Mouse (Mus musculus): Measurements from ENCODE around the gene Faf1. TPM values are rescaled to one million over a fixed set of nuclear protein-coding genes. Genes with fewer than 3 reads are reported as not detected.
A peak's percentile ranks its signal among the peaks of the same experiment; 100 is the strongest.

Gene Faf1
- total RNA-seq, 2 experiments from 2014 or later: 22.2 to 22.6 TPM

DNA sequence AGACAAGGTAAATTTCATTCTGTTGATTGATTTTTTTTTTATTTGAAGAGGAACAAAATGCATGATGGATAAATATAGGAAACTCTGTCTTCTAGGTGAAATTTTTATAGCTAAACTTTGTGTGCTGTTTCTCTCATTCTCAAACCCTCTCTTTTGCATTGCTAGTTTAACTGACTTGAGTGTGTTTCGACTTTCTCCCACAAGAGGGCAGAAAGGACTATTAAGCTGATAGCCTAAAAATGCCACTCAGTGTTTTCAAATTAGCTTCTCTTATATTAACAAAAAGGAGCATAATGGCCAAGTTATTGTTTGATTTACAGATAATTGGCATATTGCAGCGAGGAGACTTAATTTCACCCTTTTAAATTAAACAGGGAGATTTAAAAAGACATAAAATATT, 82.6 kb downstream of the Faf1 start:
- DNase-seq (ENCODE audit: low spot score in 2 of 2): peak; percentile 26 to 51
- intact Hi-C loops (cut with DNase I): loop anchor here (2.0 kb wide), 1 partner anchor 262 kb away; no protein-coding TSS in a partner anchor

GRCm38 (mm10) chr4:109759901-109760300, 83.5 kb downstream of the Faf1 start:
- DNase-seq (ENCODE audit: low spot score in 2 of 2): no peak
- intact Hi-C loops (cut with DNase I): loop anchor here (2.0 kb wide), 1 partner anchor 261 kb away; no protein-coding TSS in a partner anchor

DNA sequence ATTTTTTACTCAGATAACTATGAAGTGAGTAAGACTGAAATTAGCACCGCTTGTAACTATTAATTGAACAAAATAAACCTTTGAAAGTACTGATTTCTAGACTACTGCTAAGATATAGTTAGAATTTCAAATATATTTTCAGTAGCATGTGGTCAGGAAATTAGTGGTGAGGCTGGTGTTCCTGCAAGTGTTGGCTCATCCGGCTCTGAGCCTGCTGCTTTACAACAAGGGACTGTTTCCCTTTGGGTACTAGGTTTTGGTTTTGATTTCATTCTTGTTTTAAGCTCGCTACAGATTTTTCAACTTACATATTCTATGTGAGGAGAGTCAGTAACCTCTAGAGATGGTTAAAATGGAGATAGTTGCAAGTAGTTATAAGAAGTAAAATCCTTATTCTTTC, 84.1 kb downstream of the Faf1 start:
- DNase-seq (ENCODE audit: low spot score in 2 of 2): no peak
- intact Hi-C loops (cut with DNase I): no loop called here

DNA sequence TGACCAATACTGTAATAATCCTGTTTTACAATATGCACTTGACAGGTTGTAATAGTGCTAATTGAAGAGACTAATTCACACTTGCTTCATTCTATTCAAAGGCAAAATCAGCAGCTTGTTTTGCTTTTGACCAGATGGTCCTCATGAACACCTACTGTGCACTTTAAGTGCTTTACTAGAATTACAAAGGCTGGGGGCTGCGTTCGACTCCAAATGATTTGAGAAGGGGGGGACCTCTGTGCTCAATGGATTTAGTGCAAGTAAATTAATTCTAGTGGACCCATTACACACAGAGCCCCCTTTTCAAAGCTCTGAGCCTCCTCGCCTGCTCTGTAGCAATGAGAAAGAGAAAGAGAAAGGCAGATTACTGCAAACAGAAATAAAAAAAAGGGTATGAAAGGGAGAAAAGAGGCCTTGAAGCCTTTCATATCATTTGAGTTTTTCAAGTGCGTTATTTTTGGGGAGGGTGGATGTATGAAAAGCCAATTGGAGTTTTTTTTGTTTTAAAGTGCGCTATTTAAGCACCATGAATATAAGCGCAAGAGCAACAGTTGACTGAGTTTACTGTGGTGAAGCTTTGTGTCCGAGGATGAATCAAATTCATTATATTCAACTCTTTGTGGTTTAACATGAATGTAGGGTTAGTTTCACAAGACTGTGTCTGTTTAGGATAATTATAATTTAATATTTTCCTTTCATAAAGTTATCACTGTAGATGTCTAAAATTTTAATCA, 86.5 kb downstream of the Faf1 start:
- DNase-seq (ENCODE audit: low spot score in 2 of 2): no peak
- intact Hi-C loops (cut with DNase I): no loop called here

DNA sequence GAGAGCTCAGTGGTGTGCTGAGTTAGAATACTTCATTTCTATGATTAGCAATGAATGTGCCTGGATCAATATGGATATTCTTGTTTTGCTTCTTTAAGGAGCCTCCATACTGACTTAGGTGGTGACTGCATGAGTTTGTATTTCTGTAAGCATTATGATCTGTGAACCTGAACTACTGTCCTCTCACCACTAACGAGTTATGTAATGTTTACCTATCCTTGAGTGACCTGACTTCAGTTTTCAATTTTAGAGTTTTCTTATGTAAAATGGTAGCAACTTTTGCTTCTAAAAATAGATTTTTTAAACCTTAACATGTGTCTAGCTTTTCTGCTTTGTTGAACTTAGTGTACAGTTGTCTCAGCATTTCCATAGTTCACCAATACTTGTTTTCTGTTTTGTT, 92.7 kb downstream of the Faf1 start:
- intact Hi-C loops (cut with DNase I): no loop called here
- no peak for DNase-seq (ENCODE audit: low spot score in 2 of 2)

GRCm38 (mm10) chr4:109782577-109783114, 106.3 kb downstream of the Faf1 start:
- DNase-seq (ENCODE audit: low spot score in 2 of 2): no peak
- intact Hi-C loops (cut with DNase I): no loop called here

- intact Hi-C loops (cut with DNase I): no loop called here
- DNase-seq (ENCODE audit: low spot score in 2 of 2): no peak
These were observed 113.1 kb downstream of the Faf1 start for GRCm38 (mm10) chr4:109789347-109790001.

GRCm38 (mm10) chr4:109792331-109792730, 115.9 kb downstream of the Faf1 start:
- DNase-seq (ENCODE audit: low spot score in 2 of 2): no peak
- intact Hi-C loops (cut with DNase I): no loop called here

GRCm38 (mm10) chr4:109793072-109793471, 116.7 kb downstream of the Faf1 start:
- DNase-seq (ENCODE audit: low spot score in 2 of 2): no peak
- intact Hi-C loops (cut with DNase I): no loop called here

DNA sequence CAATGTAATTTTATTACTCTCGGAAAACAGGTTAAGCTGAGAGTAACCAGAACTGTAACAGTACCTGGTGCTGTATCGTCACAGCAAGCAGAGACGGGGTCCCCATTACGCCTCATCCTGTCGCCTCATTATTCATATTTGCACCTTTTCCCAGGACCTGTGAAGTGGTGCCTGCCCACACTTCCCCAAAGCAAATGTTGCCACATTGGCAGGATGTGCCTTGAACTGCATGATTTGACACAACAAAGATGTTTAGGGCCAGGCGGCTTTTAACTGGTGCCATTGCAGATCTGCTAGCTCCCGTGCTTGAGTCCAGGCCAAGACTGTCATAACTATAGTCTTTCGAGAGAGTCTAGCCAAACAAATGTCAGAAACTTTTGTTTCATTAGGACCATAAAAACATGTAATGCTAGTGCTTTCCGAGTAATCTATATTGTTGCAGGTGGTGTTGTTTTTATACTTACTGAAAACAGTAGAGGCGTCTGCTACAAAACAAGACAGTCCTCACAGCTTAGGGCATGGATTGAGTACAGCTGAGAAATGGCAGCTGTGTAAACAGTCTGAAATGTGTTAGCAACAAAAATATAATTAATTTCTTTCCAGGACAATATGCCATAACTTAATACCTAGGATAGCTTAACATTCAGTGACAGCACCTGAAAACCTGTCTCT, 121.3 kb downstream of the Faf1 start:
- DNase-seq (ENCODE audit: low spot score in 2 of 2): no peak
- intact Hi-C loops (cut with DNase I): no loop called here

GRCm38 (mm10) chr4:109806408-109806807, 130.0 kb downstream of the Faf1 start:
- intact Hi-C loops (cut with DNase I): no loop called here
- no peak for DNase-seq (ENCODE audit: low spot score in 2 of 2)

- no peak for DNase-seq (ENCODE audit: low spot score in 2 of 2)
- intact Hi-C loops (cut with DNase I): loop anchor here (5.0 kb wide), 1 partner anchor 207 kb away; no protein-coding TSS in a partner anchor
These were observed 138.8 kb downstream of the Faf1 start for GRCm38 (mm10) chr4:109815161-109815560.

DNA sequence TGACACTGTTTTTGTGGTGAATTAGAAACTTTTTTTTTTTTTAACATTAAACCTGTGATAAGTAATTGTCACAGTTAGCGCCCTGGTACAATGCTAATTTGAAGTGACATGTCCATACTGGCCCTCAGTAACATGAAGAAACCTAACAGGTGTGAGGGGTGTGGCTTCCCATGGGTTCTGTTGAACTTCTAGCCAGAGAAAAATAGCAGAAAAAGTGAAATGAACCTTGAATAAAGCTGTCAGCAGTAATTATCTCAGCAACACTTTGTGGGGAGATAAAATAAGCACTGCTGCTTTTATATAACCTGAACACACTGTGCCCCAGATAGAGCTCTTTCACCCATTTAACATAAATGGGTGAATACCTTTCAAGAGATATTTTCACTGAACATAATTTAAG, 139.2 kb downstream of the Faf1 start:
- intact Hi-C loops (cut with DNase I): loop anchor here (5.0 kb wide), 1 partner anchor 207 kb away; no protein-coding TSS in a partner anchor
- DNase-seq (ENCODE audit: low spot score in 2 of 2): no peak

DNA sequence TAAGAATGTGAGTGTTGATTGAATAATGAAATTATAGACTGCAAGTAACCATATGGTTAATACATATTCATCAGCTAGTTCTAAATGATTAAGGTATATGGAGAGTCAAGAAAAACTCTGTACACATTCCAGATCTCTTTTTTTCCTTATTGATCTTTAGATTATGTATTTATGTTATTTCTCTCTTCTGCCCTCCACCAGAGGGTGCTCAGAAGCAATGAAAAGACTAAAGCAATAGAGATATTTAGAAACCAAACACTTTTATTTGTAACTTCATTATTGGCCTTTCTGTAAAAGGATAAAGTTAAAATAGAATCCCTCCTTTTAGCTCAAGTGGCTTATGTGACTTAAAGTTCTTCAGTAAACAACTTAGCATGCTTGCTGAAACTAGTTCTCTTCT, 143.1 kb downstream of the Faf1 start:
- intact Hi-C loops (cut with DNase I): loop anchor here (5.0 kb wide), 1 partner anchor 203 kb away; no protein-coding TSS in a partner anchor
- DNase-seq (ENCODE audit: low spot score in 2 of 2): no peak

DNA sequence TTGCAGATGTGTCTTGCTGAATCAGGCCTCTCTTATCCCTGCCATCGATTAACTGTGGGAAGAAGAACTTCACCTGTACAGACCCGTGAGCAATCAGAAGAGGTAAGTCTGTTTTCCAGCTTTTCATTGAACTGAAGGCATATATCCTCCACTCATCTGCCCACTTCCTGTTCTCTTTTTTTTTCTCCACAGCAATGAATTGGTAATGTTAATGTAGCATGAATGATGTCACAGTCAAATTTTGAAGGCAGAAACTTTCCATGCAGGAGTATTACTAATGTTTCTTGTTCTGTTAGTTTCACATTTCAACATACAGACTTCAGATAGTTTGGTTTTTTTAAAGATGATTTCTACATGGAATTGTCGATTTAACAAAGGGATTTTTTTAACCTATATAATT, 153.4 kb downstream of the Faf1 start:
- intact Hi-C loops (cut with DNase I): no loop called here
- no peak for DNase-seq (ENCODE audit: low spot score in 2 of 2)

GRCm38 (mm10) chr4:109857851-109858250, 181.5 kb downstream of the Faf1 start:
- intact Hi-C loops (cut with DNase I): no loop called here
- no peak for DNase-seq (ENCODE audit: low spot score in 2 of 2)

- intact Hi-C loops (cut with DNase I): no loop called here
- DNase-seq (ENCODE audit: low spot score in 2 of 2): no peak
These were observed 182.4 kb downstream of the Faf1 start for GRCm38 (mm10) chr4:109858571-109859392.

DNA sequence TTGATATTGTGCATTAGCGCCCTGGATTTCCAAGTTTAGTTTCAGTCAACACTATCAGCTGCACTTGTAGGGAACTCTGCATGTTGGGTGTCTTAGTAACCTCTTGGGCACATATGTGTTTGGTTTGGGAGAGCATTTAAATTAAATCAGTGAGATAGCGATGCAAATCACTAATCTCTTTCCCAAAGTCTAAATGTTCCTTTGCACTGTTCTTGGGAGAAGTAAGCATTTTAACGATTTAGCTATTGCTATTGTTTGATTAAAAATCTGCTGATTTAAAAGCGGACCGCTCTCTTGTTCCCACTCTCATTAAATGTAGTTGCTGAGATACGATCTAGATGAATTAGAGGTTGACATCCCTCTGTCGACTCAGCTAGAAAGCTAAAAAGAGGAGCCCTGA, 183.0 kb downstream of the Faf1 start:
- intact Hi-C loops (cut with DNase I): no loop called here

GRCm38 (mm10) chr4:109860256-109860655, 183.9 kb downstream of the Faf1 start:
- intact Hi-C loops (cut with DNase I): no loop called here
- DNase-seq (ENCODE audit: low spot score in 2 of 2): no peak

More for the DNA sequence above, 183.0 kb downstream of the Faf1 start:
- DNase-seq (ENCODE audit: low spot score in 2 of 2): no peak

All from left cerebral cortex, postnatal 25 days (tissue).